Mouse (Mus musculus): ENCODE results near the gene Phf11a.
"Not testable (repeated sequence)": the region's sequence is repeated elsewhere in the genome, so short reads cannot be mapped to it uniquely, and the experiment has no call there.

Gene Phf11a

GRCm38 (mm10) chr14:59297391-59297790 lies at the start of gene Phf11a:
Phf11a (minus strand) TSS chr14:59297522.
- DNase-seq (ENCODE audit: low spot score), result not testable (repeated sequence)

DNA sequence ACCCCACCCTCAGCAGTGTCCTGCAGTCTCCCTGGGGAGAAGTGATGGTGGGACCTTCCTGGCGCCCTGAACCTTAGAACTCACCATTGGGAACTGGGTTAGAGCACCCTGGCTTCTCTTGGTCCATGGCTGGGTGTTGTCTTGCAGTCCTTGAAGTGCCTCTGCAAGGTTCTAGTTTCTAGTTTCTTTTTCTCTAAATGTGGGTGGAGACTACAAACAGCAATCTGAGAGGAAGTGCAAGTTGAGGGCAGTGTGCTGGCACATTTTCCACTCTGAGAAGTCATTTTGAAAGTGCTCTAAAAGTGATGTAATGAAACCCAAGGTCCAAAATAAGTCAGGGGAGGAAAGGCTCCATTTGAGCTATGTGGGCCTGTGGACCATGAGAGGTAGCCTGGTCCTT lies 43.9 kb upstream of the Phf11a start, which contains the start of gene Phf11b:
Gene Phf11b (minus strand): TSS at position 163 of the 400 bp plus-strand sequence.
- not testable (repeated sequence) for DNase-seq (ENCODE audit: low spot score)

DNA sequence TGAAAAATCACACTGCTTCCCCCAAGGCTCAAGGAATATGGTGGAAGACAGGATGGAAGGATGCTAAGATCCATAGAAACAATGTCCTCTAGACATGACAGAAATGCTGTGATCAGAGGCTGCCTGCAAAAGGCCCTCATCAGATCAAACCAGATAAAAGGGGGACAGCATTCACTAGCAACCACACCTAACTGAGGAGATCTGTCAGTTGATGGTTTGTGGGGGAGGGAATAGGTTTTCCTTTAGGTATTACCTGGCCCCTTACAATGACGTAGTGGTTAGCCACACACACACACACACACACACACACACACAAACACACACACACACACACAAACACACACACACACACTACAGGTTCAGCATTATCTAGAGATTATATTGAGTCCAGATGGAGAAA lies 42.2 kb upstream of the Phf11a start:
- DNase-seq (ENCODE audit: low spot score), result no peak

GRCm38 (mm10) chr14:59336056-59336455 lies 38.7 kb upstream of the Phf11a start:
- not testable (repeated sequence) for DNase-seq (ENCODE audit: low spot score)

- DNase-seq (ENCODE audit: low spot score), result peak; percentile 41
Observed at GRCm38 (mm10) chr14:59330499-59330898, 33.2 kb upstream of the Phf11a start.

GRCm38 (mm10) chr14:59319970-59320369 lies 22.6 kb upstream of the Phf11a start:
- not testable (repeated sequence) for DNase-seq (ENCODE audit: low spot score)

GRCm38 (mm10) chr14:59319036-59319435 lies 21.7 kb upstream of the Phf11a start:
- DNase-seq (ENCODE audit: low spot score), result not testable (repeated sequence)

DNA sequence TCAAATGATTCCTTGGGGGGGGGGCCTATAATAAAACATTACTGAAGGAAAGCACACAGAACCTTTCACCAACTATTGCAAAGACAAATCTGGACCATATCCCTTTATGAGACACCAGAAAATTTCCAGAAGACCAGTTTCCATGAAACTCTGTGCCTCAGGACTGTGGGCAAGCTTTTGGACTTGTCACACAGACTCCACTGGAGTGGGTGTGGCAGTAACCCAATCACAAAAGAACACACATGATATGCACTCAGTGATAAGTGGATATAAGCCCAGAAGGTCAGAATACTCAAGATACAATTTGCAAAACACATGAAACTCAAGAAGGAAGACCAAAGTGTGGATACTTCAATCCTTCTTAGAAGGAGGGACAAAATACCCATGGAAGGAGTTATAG lies 5.6 kb downstream of the Phf11a start:
- DNase-seq (ENCODE audit: low spot score), result not testable (repeated sequence)

DNA sequence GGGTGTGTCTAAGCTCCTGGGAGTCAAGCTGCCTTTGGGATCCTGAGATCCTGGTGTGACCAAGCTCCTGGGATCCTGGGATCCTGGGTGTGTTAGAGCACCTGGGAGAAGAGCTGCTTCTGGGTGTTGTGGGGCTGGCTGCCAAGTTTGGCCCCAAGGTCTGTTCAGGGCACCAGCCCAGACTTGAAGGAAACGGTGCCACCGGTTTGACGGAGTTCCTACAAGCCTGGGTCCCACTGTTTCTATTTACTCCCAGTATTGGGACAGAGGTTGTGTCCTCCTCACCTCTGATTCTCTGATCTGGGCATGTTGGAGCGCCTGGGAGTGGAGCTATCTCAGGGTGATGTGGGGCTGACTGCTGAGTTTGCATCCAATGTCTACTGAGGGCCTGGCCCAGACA lies 22.4 kb downstream of the Phf11a start:
- DNase-seq (ENCODE audit: low spot score), result not testable (repeated sequence)

DNA sequence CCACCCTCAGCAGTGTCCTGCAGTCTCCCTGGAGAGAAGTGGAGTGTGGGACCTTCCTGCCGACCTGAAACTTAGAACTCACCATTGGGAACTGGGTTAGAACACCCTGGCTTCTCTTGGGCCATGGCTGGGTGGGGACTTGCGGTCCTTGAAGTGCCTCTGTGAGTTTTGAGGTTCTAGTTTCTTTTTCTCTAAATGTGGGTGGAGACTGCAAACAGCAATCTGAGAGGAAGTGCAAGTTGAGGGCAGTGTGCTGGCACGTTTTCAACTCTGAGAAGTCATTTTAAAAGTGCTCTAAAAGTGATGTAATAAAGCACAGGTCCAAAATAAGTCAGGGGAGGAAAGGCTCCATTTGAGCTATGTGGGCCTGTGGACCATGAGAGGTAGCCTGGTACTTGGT lies 37.3 kb downstream of the Phf11a start, which contains the start of gene Gm6904:
Gene Gm6904 (minus strand): TSS at position 161 of the 400 bp plus-strand sequence.
- DNase-seq (ENCODE audit: low spot score), result no peak

DNA sequence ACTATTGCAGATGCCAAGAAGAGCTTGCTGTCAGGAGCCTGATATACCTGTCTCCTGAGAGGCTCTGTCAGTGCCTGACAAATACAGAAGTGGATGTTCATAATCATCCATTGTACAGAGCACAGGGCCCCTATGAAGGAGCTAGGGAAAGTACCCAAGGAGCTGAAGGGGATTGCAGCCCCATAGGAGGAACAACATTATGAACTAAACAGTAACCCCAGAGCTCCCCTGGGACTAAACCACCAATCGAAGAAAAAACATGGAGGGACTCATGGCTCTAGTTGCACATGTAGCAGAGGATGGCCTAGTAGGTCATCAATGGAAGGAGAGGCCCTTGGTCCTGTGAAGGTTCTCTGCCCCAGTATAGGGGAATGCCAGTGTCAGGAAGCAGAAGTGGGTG lies 41.5 kb downstream of the Phf11a start:
- DNase-seq (ENCODE audit: low spot score), result not testable (repeated sequence)

- peak; percentile 59 for DNase-seq (ENCODE audit: low spot score)
Observed at GRCm38 (mm10) chr14:59250350-59250749, 47.0 kb downstream of the Phf11a start.

- DNase-seq (ENCODE audit: low spot score), result no peak
Observed at GRCm38 (mm10) chr14:59233635-59234034, 63.7 kb downstream of the Phf11a start.

DNA sequence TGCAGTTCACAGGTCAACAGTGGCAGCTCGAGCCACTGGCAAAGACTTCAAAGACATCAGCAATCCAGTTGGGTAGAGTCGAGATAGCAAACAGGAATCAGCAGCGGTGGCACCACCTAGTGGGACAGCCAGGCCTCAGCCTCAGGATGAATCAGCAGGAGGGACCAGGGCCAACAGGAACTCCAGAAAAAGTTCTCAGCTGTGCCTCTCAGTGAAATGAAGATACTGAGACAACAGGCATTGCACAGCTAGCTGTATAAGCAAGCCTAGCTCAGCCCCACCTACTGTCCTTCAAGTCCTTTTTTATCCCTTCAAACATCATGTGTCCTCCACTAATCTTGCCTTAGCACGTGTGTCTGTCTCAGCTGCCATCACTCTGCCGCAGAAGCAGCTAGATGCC lies 65.3 kb downstream of the Phf11a start:
- no peak for DNase-seq (ENCODE audit: low spot score)

- no peak for DNase-seq (ENCODE audit: low spot score)
Observed at GRCm38 (mm10) chr14:59230331-59230966, 66.9 kb downstream of the Phf11a start.

DNA sequence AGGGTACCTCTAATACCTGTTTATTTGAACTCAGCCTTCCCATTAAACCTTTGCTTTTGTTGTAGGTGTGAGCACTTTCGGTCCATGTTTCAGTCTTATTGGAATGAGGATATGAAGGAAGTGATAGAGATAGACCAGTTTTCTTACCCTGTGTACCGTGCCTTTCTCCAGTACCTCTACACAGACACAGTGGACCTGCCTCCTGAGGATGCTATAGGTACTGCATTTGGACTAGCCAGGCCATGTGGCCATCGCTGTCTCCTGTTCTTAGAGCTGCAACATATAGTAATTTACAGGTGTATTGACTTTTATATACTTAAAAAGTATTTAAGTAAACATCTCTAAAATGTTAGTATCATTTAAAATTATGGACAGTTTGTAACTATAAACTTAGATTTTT lies 67.5 kb downstream of the Phf11a start:
- DNase-seq (ENCODE audit: low spot score), result no peak
